Mouse (Mus musculus) spleen, postnatal 10 days (tissue): ENCODE data around the gene Arf4.
A peak's percentile ranks its signal among the peaks of the same experiment; 100 is the strongest.
"Not testable (repeated sequence)": the region's sequence is repeated elsewhere in the genome, so short reads cannot be mapped to it uniquely, and the experiment has no call there.

ENCODE experiments used
- DNase-seq, 2 experiments: peaks; one replicate each; pipeline ENCODE4 v3.0.0; 2021 to 2022; ENCODE audit warnings: low spot score in 2 of 2

Gene Arf4

DNA sequence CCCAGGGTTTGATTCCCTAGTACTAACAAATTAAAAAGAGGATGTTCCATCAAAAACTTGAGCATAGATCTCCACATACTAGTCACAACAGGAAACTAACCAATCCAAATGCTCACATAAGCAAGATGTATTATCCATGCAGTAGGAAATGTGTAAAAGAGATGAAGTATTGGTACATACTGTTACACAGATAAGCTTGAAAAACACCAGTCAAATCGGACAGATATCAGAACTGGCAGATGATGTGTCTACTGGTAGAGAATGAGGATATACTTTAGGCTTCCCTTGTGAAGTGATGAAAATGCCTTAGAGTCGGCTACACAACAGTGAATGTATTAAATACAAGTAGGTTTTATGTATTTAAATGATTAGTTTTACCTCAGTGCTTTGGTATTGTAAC, 24.6 kb downstream of the Arf4 start:
- no peak for DNase-seq

DNA sequence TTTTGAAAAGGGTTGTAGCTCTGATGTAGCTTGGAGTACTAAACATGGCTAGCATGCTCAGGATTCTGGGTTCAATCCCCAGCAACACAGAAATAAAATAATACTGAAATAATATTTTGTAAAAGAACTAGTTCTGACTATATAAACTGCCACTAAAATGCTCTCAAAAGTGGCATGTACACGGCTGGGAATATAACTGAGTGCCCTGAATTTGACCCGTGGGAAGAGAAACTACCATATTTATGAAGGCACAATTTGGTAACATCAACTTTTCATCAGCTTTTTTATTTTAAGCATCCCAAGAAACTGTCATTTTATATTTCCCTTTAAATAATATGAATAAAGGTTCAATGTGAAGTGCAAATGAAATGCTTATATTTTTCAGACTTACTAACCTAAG, 26.0 kb downstream of the Arf4 start:
- DNase-seq: no peak

DNA sequence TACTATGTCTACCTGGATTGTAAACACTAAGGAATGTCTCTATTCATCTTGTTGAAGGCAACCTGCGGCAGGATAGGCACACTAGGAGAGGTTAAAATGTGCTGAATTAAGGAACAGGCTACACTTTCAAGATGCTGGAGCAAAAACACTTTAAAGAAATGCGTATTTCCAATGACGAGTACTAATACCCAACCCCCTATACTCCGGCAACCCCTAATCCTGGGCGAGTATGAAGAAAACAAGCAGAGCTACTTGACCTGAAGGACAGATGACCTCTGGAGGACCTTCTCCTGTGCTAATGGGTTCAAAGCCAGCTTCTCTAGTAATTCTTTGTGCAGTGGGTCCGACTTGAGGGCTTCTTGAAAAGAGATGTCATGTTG, 30.1 kb downstream of the Arf4 start:
- DNase-seq: no peak

GRCm38 (mm10) chr14:26668371-26669291, 30.8 kb downstream of the Arf4 start:
- DNase-seq: peak; percentile 60 to 68

DNA sequence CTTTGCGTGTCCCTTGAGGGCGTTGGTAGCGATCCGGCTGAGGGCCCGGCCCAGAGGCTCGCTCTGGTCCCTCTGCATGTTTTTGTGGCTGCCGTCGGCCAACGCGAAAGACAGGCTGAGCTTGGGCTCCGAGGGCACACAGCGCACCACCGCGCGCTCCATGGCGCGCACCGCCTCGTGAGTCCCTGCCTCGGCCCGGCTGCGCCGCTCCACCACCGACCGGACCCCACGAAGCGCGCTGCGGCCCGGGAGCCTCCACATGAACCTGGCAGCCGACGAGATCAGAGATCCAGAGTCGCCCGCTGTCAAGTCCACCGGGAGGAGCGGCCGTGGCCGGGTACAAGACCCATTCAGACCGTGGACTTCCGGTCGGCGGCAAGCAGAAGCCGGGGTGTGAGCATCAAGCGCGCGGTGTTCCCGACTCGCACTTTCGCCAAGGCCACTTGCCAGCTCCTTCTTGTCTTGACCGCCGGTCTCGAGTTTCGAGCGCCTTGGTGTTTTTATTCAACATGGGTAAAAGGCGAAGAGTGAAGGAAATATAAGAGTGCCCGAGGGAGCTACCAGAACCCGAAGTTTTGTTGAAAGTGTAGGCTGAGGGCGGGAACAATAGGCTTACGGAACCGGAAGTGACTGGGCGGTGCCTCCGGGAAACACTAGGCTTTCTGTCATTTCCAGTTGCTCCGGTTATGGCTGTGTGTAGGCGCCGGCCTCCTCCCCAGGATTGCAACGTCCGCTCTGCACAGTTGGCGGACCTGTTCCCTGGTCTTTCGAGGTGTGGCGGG, 31.6 kb downstream of the Arf4 start, which contains the start of gene Pde12:
Gene Pde12 (minus strand): TSS at position 592 of the 782 bp plus-strand sequence.
- DNase-seq: peak; percentile 89 to 91

GRCm38 (mm10) chr14:26670964-26671363, 33.1 kb downstream of the Arf4 start:
- DNase-seq: no peak

- peak in 1 of 2 experiments; percentile 17 for DNase-seq
These were observed 34.2 kb downstream of the Arf4 start for GRCm38 (mm10) chr14:26671870-26672615.

GRCm38 (mm10) chr14:26674476-26675169, 36.7 kb downstream of the Arf4 start:
- not testable (repeated sequence) for DNase-seq

GRCm38 (mm10) chr14:26675371-26675770, 37.5 kb downstream of the Arf4 start:
- peak; percentile 40 to 72 for DNase-seq

DNA sequence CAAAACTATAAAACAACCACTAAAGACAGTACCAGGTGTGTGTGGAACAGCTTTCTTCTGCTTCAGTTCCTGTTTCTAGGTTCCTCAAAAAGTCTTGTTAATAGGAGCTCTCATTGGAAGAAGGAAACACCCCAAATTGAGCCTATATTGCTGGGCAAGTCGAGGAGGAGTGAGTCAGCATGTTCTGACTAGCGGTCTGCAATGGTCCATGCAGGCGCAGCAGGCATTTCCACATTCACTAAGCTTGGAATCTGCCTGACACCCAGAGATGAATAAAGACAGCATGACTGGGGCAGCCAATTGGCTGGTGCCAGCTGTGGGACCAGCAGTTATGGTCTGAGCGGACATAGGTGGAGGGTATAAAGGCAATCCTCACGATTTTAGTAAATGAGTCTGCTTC, 37.9 kb downstream of the Arf4 start:
- DNase-seq: peak; percentile 27 to 53

GRCm38 (mm10) chr14:26690727-26691126, 52.9 kb downstream of the Arf4 start:
- no peak for DNase-seq

- DNase-seq: no peak
These were observed 53.5 kb downstream of the Arf4 start for GRCm38 (mm10) chr14:26691363-26691762.

GRCm38 (mm10) chr14:26692974-26693373, 55.1 kb downstream of the Arf4 start, which contains the start of gene Dnah12:
Gene Dnah12, plus strand, starts transcription at chr14:26693274.
- DNase-seq: no peak

GRCm38 (mm10) chr14:26697912-26698311, 60.0 kb downstream of the Arf4 start:
- DNase-seq: no peak

DNA sequence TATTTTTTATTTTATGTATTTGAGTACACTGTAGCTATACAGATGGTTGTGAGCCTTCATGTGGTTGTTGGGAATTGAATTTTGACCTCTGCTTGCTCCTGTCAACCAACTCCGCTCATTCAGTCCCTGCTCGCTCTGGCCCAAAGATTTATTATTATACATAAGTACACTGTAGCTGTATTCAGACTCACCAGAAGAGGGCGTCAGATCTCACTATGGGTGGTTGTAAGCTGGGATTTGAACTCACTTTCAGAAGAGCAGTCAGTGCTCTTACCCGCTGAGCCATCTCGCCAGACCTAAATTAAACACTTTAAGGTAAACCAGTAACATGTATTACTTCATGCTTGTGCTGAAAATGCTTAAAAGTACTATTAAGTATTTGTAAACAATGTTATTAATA, 67.4 kb downstream of the Arf4 start:
- not testable (repeated sequence) for DNase-seq
